Mouse (Mus musculus) heart, adult 2 months (tissue): ENCODE measurements around the gene Kctd10. TPM values are rescaled to one million over a fixed set of nuclear protein-coding genes. Genes with fewer than 3 reads are reported as not detected.

Experiments used
- DNase-seq, 2 experiments: peaks; one replicate each; pipeline ENCODE4 v3.0.0; 2021
- H3K27ac ChIP-seq: fragments of 200-600 bp; 2 replicates; pipeline ENCODE4 v1.8.1; 2022
- H3K27me3 ChIP-seq: fragments of 200-500 bp; 2 replicates; pipeline ENCODE4 v1.6.1; 2012; ENCODE audit warnings: mild to moderate bottlenecking, low read length, inconsistent platforms, mixed read lengths; ENCODE audit not compliant: control insufficient read depth, insufficient read depth
- H3K36me3 ChIP-seq: fragments of 200-500 bp; 2 replicates; pipeline ENCODE4 v1.6.1; 2012; ENCODE audit warnings: low read length, inconsistent platforms; ENCODE audit not compliant: control insufficient read depth, insufficient read depth
- H3K4me1 ChIP-seq: fragments of 200-500 bp; 2 replicates; pipeline ENCODE4 v1.6.1; 2011; ENCODE audit warnings: low read length; ENCODE audit not compliant: control insufficient read depth, insufficient read depth
- H3K4me3 ChIP-seq: fragments of 200-600 bp; 2 replicates; pipeline ENCODE4 v1.8.1; 2022
- H3K79me2 ChIP-seq: fragments of 200-500 bp; replicated peaks from 2 replicates; pipeline ENCODE4 v1.6.1; 2012; ENCODE audit warnings: mild to moderate bottlenecking, inconsistent platforms, low read length, moderate library complexity, mixed read lengths; ENCODE audit not compliant: control insufficient read depth, insufficient read depth
- H3K9ac ChIP-seq: fragments of 200-500 bp; 2 replicates; pipeline ENCODE4 v1.6.1; 2012; ENCODE audit warnings: low read depth, mild to moderate bottlenecking, control low read depth, inconsistent platforms, low read length, mixed read lengths
- CTCF ChIP-seq: fragments of 200-600 bp; IDR thresholded peaks from 2 replicates; pipeline ENCODE4 v1.8.1; 2022; ENCODE audit warnings: antibody characterized with exemption, mild to moderate bottlenecking, moderate library complexity
- EP300 ChIP-seq: fragments of 200-500 bp; IDR thresholded peaks from 2 replicates; pipeline ENCODE4 v1.6.1; 2011; ENCODE audit warnings: low read depth, low read length, control low read depth; ENCODE audit not compliant: insufficient read depth
- POLR2A ChIP-seq: fragments of 200-500 bp; IDR thresholded peaks from 2 replicates; pipeline ENCODE4 v1.6.1; 2011; ENCODE audit warnings: mild to moderate bottlenecking, low read depth, low read length, control low read depth; ENCODE audit not compliant: insufficient read depth
- WGBS: fragments of 180-500 bp; shearing (Covaris S2); methylation state at CpG from one replicate; pipeline ENCODE4 v1.1.7; 2018; 5-methylcytosine and 5-hydroxymethylcytosine counted together
- intact Hi-C: fragments of 180-260 bp; cut with DNase I; formaldehyde crosslinking; loops from one replicate; pipeline ENCODE4 v1.15.1; 2025
- polyA plus RNA-seq: library from polyadenylated mRNA; depleted of rRNA; stranded (reverse); fragments of >200 nt; gene quantifications from 2 replicates; pipeline ENCODE4 v1.2.3, GENCODE M21; 2012
- total RNA-seq, 2 experiments: library from RNA; stranded (reverse); gene quantifications; 2 replicates each; pipeline ENCODE4 v1.2.3; 2021

Kctd10 gene
- total and polyA plus RNA-seq, 3 experiments, result 48.0 to 51.8 (median 48.9) TPM

DNA sequence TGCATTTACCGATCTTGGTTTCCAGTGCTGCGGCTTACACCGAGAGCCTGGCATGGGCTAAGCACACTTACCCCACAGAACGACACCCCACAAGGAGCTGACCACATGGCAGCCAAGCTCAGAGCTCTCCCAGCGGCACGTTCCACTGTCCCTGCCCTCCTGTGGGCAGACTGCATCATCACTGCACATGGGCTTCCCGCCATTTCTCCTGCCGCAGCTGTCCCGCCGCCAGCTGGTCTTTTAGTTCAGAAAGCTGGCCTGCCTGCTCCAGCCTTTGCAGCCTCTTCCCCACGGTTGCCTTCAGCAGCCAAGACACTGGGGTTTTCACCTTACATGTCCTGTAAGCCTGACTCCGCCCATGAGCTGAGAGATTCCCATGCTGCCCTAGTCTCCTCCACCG is 30.1 kb upstream of the Kctd10 start:
- intact Hi-C loops, result no loop called here
- WGBS, result 88% methylated on average over 13 of the region's 13 CpGs
- Histone ChIP-seq H3K9ac (no peak overlapping the region), H3K79me2 (no peaks in the 10 kb centered on the region), H3K4me1 (peaks cover 3% of the 10 kb centered on the region), H3K27me3 (no peaks in the 10 kb centered on the region), H3K36me3 (no peaks in the 10 kb centered on the region), H3K27ac (no peak overlapping the region), H3K4me3 (no peak overlapping the region)
- no peak for DNase-seq
- no peak for TF ChIP-seq CTCF
- no peak for TF ChIP-seq POLR2A
- TF ChIP-seq EP300, result no peak

DNA sequence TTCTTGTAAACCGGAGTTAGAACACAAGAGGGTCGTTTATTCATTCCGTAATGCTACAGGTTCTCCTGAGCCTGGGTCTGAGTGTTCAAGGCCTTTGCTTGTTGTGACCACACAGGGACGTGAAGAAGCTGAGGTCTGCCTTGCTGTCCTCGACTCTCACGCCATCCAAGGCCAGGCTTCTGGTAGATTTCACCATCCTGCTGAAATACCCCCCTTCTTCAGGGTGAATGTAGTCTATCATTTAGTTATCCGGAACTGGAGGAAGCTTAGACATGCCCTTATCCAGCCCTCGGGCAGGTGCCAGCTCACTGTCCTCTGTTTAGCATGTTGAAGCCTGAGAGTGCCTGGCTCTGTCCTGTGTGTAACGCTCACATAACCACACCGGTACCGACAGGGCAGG is 28.5 kb upstream of the Kctd10 start:
- H3K4me3 ChIP-seq, result no peak overlapping the region
- TF ChIP-seq CTCF (no peak), POLR2A (no peak), EP300 (no peak)
- no peak for DNase-seq
- H3K27ac ChIP-seq, result no peak overlapping the region
- H3K36me3 ChIP-seq, result no peaks in the 10 kb centered on the region
- no peaks in the 10 kb centered on the region for H3K27me3 ChIP-seq
- 91% methylated on average over 11 of the region's 11 CpGs for WGBS
- H3K79me2 ChIP-seq, result no peaks in the 10 kb centered on the region
- peaks cover 3% of the 10 kb centered on the region for H3K4me1 ChIP-seq
- no peak overlapping the region for H3K9ac ChIP-seq
- intact Hi-C loops, result no loop called here

DNA sequence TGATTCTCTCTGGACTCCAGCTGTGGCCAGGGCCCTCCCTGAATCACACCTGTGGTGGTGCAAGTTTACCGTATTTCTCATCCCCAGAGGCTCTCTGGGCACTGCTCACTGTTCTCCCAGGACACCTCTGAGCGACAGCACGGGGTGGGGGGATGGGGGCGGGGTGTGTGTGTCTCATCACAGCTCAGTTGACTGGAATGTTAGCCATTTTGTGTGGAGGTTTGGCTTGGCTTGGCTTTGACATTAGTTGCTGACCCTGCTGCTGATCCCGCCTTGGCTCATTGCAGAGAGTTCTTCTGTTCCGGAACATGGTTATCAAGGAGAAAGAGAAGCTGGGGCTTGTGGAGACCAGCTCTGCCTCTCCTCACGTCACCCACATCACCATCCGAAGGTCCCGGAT is 27.5 kb upstream of the Kctd10 start:
- H3K27me3 ChIP-seq, result no peaks in the 10 kb centered on the region
- 85% methylated on average over 9 of the region's 9 CpGs for WGBS
- no peak overlapping the region for H3K4me3 ChIP-seq
- no peak overlapping the region for H3K27ac ChIP-seq
- TF ChIP-seq CTCF (no peak), EP300 (no peak), POLR2A (no peak)
- no peaks in the 10 kb centered on the region for H3K36me3 ChIP-seq
- H3K4me1 ChIP-seq, result no peaks in the 10 kb centered on the region
- DNase-seq, result no peak
- no peak overlapping the region for H3K9ac ChIP-seq
- no peaks in the 10 kb centered on the region for H3K79me2 ChIP-seq
- intact Hi-C loops, result no loop called here

DNA sequence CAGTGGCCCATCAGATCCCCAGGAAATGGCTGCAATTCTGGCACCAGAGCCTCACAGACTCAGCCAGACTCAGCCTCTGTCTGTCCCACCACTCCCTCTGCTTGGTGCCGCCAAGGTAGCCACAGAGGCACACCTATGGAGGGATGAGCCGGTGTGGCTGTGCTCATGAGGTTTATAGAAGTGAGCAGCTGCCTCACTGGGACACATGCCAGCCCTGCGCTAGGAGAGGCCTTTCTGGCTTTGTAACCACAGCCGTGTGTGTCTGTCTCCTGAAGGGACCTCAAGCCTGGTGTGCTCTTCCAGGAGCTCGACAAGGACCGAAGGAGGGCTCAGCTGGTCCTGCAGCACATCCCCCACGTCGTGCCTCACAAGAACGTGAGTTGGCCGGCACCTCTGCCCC is 27.0 kb upstream of the Kctd10 start:
- intact Hi-C loops, result no loop called here
- no peak overlapping the region for H3K4me3 ChIP-seq
- no peaks in the 10 kb centered on the region for H3K79me2 ChIP-seq
- H3K9ac ChIP-seq, result no peak overlapping the region
- 76% methylated on average over 10 of the region's 10 CpGs for WGBS
- H3K27ac ChIP-seq, result no peak overlapping the region
- H3K36me3 ChIP-seq, result no peaks in the 10 kb centered on the region
- TF ChIP-seq EP300, result no peak
- no peak for TF ChIP-seq CTCF
- TF ChIP-seq POLR2A, result no peak
- H3K4me1 ChIP-seq, result no peaks in the 10 kb centered on the region
- no peaks in the 10 kb centered on the region for H3K27me3 ChIP-seq
- DNase-seq, result no peak

GRCm38 (mm10) chr5:114406592-114406991 is 26.3 kb upstream of the Kctd10 start:
- no peaks in the 10 kb centered on the region for H3K79me2 ChIP-seq
- H3K27ac ChIP-seq, result no peak overlapping the region
- intact Hi-C loops, result no loop called here
- H3K4me3 ChIP-seq, result no peak overlapping the region
- H3K36me3 ChIP-seq, result no peaks in the 10 kb centered on the region
- no peak for DNase-seq
- 85% methylated on average over 14 of the region's 14 CpGs for WGBS
- H3K27me3 ChIP-seq, result no peaks in the 10 kb centered on the region
- TF ChIP-seq POLR2A, result no peak
- TF ChIP-seq CTCF, result no peak
- no peak for TF ChIP-seq EP300
- H3K4me1 ChIP-seq, result no peaks in the 10 kb centered on the region
- no peak overlapping the region for H3K9ac ChIP-seq

DNA sequence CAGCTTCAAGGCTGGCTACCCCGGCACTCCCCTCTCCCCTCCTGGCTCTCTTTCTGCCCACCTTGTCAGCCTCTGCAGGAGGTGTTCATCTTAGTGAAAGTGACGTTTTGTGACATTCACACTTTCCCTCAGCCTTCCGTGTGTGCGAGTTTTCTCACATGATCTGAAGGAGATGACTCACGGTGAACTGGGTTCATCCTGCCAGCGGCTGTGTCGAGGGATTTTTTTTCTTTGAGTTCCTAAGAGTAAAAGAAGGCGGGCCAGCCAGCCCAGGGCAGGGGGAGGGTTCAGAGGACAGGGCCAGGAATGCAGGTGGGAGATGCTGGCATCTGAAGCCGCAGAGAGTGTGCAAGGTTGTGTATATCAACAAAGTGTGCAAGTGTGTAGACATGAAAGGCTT is 12.9 kb upstream of the Kctd10 start:
- Histone ChIP-seq H3K4me1 (no peaks in the 10 kb centered on the region), H3K9ac (no peak overlapping the region), H3K36me3 (no peaks in the 10 kb centered on the region), H3K4me3 (no peak overlapping the region), H3K27ac (no peak overlapping the region), H3K79me2 (no peaks in the 10 kb centered on the region), H3K27me3 (no peaks in the 10 kb centered on the region)
- TF ChIP-seq CTCF (no peak), POLR2A (no peak)
- intact Hi-C loops, result no loop called here
- DNase-seq, result no peak
- 76% methylated on average over 9 of the region's 9 CpGs for WGBS
